Mouse (Mus musculus): ENCODE measurements around the gene Clcn2. TPM values are rescaled to one million over a fixed set of nuclear protein-coding genes. Genes with fewer than 3 reads are reported as not detected.

The Clcn2 gene
- total RNA-seq, 2 experiments from 2014 or later = 56.5 to 58.7 TPM

DNA sequence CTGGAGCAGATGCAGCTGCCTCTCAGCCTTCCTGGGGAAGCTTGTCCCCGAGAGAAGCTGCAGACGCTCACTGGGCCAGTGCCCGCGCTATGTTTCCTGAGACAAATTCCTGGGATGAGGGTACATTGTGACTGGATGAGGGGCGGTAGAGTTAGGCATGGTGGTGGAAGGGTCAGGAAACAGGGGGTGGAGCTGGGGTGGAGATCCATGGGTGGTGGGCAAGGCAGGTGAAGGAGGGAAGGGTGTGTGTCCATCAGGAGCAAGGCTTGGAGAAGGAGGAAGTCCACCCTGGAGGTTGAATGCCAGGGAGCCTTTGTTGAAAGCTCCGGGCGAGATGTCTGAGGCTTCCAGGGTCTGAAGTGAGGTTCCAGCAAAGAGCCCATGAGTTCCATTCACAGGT, 7.8 kb upstream of the Clcn2 start:
- DNase-seq (ENCODE audit: low spot score in 2 of 2) = no peak
- intact Hi-C loops (cut with DNase I) = no loop called here

- intact Hi-C loops (cut with DNase I) = no loop called here
- no peak for DNase-seq (ENCODE audit: low spot score in 2 of 2)
Observed at GRCm38 (mm10) chr16:20724338-20724748, 6.8 kb upstream of the Clcn2 start.

DNA sequence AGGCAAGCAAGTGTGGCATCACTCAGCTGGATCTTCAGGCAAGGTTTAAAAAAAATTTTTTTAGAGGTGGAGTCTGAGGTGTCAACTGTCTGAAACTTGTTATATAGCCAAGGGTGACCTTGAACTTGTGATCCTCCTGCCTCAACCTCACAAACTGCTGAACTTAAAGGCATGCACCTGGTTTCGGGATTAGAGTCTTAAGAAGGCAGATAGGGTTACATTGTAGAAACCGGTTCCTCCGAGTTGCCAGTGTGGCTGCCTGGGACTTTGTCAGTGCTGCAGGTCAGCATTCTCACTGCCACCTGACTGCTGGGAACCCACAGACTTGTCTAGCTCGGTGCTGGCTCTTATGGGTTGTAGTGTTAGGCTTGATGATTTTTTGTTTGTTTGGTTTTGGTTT, 5.7 kb upstream of the Clcn2 start:
- intact Hi-C loops (cut with DNase I) = no loop called here

GRCm38 (mm10) chr16:20722736-20723135, 5.2 kb upstream of the Clcn2 start:
- intact Hi-C loops (cut with DNase I) = no loop called here
- no peak for DNase-seq (ENCODE audit: low spot score in 2 of 2)

More for the DNA sequence above, 5.7 kb upstream of the Clcn2 start:
- no peak for DNase-seq (ENCODE audit: low spot score in 2 of 2)

- intact Hi-C loops (cut with DNase I) = no loop called here
Observed at GRCm38 (mm10) chr16:20721808-20722207, 4.3 kb upstream of the Clcn2 start.

DNA sequence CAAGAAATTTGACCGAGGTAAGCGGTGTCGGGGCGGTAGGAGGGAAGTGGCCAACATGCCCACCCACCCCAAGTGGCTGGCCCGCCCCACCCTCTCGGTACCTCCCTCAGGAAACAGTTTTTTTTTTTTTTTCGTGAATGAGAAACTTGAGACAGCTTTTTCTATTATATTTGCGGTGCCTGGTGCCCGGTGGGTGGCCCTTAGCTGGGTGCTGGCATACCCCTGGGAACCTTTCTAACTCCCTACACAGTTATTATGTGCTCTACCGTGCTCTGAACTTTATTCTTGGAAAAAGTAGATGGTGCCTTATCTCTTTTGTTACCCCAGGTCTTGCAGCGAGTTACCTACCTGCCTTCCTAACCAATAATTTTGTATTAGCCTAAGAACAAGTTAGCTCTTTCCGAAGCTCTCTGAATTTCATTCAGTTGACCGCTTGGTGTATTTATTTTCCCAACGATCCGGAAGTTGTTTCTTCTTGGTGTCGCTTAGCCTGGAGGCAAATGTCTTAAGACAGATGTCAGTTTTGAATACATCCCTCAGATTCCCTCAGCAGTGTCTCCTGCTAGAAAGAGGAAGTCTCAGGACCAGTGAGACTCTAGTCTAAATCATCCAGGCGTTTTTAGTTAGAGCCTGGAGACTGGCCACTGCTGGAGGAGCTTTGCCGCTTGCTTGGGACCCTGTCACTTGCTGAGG, 578 bp upstream of the Clcn2 start:
- intact Hi-C loops (cut with DNase I) = loop anchor here (5.0 kb wide), 2 partner anchors 179 to 474 kb away; no protein-coding TSS in a partner anchor
- no peak for DNase-seq (ENCODE audit: low spot score in 2 of 2)

More at GRCm38 (mm10) chr16:20721808-20722207, 4.3 kb upstream of the Clcn2 start:
- no peak for DNase-seq (ENCODE audit: low spot score in 2 of 2)

GRCm38 (mm10) chr16:20716841-20717180, 735 bp downstream of the Clcn2 start:
- no peak for DNase-seq (ENCODE audit: low spot score in 2 of 2)
- intact Hi-C loops (cut with DNase I) = loop anchor here (5.0 kb wide), 2 partner anchors 180 to 475 kb away; no protein-coding TSS in a partner anchor

GRCm38 (mm10) chr16:20715976-20716840, 1.3 kb downstream of the Clcn2 start:
- intact Hi-C loops (cut with DNase I) = loop anchor here (5.0 kb wide), 2 partner anchors 181 to 476 kb away; no protein-coding TSS in a partner anchor
- peak; percentile 59 to 78 for DNase-seq (ENCODE audit: low spot score in 2 of 2)

GRCm38 (mm10) chr16:20715566-20715965, 2.0 kb downstream of the Clcn2 start:
- intact Hi-C loops (cut with DNase I) = loop anchor here (5.0 kb wide), 2 partner anchors 182 to 477 kb away; no protein-coding TSS in a partner anchor
- DNase-seq (ENCODE audit: low spot score in 2 of 2) = no peak

GRCm38 (mm10) chr16:20715161-20715560, 2.4 kb downstream of the Clcn2 start:
- DNase-seq (ENCODE audit: low spot score in 2 of 2) = no peak
- intact Hi-C loops (cut with DNase I) = loop anchor here (5.0 kb wide), 2 partner anchors 182 to 477 kb away; no protein-coding TSS in a partner anchor

DNA sequence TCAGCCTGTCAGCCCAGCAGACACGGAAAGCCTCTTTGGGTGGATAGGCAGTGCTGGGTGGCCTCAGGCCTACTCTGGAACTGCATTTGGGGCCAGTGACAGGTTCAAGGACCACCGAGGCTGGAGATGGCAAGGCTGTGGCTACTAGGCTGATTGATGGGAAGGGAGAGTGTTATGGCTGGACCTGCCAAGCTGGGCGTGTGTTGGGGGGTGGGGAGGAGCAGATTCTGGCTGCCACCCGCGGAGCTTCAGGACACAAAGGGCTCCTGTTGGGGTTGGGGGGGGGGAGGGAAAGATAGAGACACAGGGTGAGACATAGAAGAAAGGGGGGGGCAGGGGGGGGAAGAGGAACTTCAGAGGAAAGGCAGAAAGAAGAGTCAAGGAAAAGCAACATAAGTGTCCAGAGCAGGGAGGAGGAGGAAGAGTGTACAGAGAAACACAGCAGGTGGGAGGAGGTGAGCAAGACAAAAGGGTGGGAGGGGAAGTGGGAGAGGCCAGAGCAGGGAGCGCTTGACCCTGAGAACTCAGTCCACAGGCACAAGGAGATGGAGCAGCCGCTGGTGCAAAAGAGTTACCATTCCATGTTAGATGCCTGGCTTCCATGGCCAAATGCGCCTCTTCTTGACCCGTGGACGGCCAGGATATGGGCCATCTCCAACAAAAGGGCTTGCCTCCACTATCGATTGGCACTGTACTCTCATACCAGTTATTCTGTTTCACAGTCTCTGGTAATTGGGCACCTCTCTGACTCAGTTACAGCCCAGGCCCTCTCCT, 3.1 kb downstream of the Clcn2 start:
- no peak for DNase-seq (ENCODE audit: low spot score in 2 of 2)
- intact Hi-C loops (cut with DNase I) = loop anchor here (5.0 kb wide), 2 partner anchors 183 to 478 kb away; no protein-coding TSS in a partner anchor

DNA sequence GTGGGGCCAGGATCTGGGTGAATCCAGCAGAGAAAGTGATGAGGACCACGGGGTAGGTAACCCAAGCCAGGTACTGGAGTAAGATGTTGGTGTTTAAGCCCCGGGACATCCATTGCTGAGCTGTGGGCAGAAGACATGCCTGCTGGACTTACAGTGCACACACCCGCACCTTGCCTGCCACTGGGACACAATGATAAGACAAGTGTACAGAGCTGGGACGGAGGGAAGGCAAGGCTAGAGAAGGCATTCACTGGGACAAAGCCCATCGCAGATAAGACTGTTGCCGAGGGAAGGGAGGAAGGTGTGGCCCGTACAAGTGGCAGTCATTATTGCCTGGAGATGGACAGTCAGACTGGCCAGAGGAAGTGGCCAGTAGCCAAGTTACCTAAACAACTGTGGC, 4.7 kb downstream of the Clcn2 start:
- no peak for DNase-seq (ENCODE audit: low spot score in 2 of 2)
- intact Hi-C loops (cut with DNase I) = no loop called here

DNA sequence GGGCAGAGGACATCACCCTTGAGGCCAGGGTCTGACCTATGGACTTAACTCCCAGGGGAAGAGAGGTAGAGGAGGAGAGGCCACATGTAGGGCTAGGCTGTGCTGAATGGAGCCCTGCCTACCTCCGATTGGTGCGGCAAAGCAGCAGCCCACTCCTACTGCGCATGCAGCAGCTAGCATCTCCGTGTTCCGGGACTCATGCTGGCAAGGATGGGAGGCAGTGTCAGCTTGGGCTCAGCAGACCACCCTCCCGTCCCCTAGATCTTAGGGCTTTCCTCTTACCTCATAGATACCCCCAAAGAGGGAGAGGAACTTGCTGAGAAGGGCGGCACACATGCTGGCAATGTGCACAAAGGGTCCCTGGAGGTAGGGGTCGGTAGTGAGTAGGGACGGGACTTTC, 5.4 kb downstream of the Clcn2 start:
- DNase-seq (ENCODE audit: low spot score in 2 of 2) = no peak
- intact Hi-C loops (cut with DNase I) = no loop called here

GRCm38 (mm10) chr16:20710810-20711209, 6.7 kb downstream of the Clcn2 start:
- intact Hi-C loops (cut with DNase I) = no loop called here
- no peak for DNase-seq (ENCODE audit: low spot score in 2 of 2)

GRCm38 (mm10) chr16:20710370-20710769, 7.2 kb downstream of the Clcn2 start:
- intact Hi-C loops (cut with DNase I) = no loop called here

GRCm38 (mm10) chr16:20708939-20709734, 8.4 kb downstream of the Clcn2 start:
- intact Hi-C loops (cut with DNase I) = loop anchor here (2.0 kb wide), 1 partner anchor 52 kb away; no protein-coding TSS in a partner anchor
- DNase-seq (ENCODE audit: low spot score in 2 of 2) = no peak

More at GRCm38 (mm10) chr16:20710370-20710769, 7.2 kb downstream of the Clcn2 start:
- DNase-seq (ENCODE audit: low spot score in 2 of 2) = no peak

DNA sequence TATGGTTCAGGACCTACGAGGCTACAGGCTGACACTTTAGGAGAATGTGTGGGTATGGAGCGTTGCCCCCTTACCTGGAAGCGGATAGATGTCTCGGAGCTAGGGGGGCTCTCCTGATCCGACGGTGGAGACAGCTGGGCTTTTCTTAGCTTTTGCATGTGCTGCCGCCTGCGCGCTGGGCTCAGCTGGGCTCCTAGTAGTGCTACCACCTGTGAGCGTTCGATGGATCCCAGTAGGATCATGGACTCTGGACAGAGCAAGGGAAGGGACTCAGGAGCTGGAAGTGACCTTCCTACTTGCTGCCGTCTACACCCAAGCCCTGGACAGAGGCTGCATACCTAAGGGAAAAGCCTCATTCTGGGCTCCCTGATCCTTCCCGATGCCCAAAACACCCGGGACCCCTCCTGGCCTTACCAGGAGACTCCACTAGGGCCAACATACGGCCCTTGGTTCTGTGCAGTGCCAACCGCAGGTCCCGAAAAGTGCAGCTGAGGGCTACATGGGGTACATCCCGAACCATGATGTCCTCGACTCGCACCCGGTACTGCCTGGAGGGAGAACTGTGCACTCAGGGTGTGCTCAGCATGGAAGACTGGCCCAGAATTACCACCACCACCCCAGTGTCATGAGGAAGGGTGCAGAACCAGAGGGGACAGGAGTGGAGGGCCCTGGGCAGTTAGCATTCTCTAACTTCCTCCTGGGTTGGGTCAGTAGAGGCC, 9.2 kb downstream of the Clcn2 start:
- DNase-seq (ENCODE audit: low spot score in 2 of 2) = no peak
- intact Hi-C loops (cut with DNase I) = loop anchor here (2.0 kb wide), 1 partner anchor 52 kb away; no protein-coding TSS in a partner anchor
